Mouse (Mus musculus): ENCODE measurements around the gene Casp8ap2. TPM values are rescaled to one million over a fixed set of nuclear protein-coding genes. Genes with fewer than 3 reads are reported as not detected.

Gene Casp8ap2
- polyA plus RNA-seq, 1 experiment from 2014 or later: 42.0 TPM

- H3K4me3 ChIP-seq (ENCODE audit: low read depth, low read length): no peak overlapping the region
- no peaks in the 10 kb centered on the region for H3K27me3 ChIP-seq (ENCODE audit: control insufficient read depth, insufficient read depth, low read length)
- H3K27ac ChIP-seq (ENCODE audit: low read depth, low read length): no peak overlapping the region
- H3K4me2 ChIP-seq: no peak overlapping the region
- no peak overlapping the region for H3K9ac ChIP-seq (ENCODE audit: low read depth, low read length)
- no peaks in the 10 kb centered on the region for H3K9me3 ChIP-seq (replicated peaks; ENCODE audit: control insufficient read depth, low read length)
- 66% methylated on average over 5 of the region's 5 CpGs for WGBS (ENCODE audit: insufficient replicate concordance)
- no peak for ATAC-seq (replicated peaks; ENCODE audit: insufficient number of reproducible peaks, low FRiP score, low TSS enrichment)
- H3K4me1 ChIP-seq (ENCODE audit: control insufficient read depth, insufficient read depth, low read length): no peaks in the 10 kb centered on the region
- peaks cover 11% of the 10 kb centered on the region for H3K36me3 ChIP-seq (ENCODE audit: control insufficient read depth, insufficient read depth, low read length)
These were observed 36.4 kb downstream of the Casp8ap2 start for GRCm38 (mm10) chr4:32651669-32652068.

- 46% methylated on average over 11 of the region's 11 CpGs for WGBS (ENCODE audit: insufficient replicate concordance)
- H3K9ac ChIP-seq (ENCODE audit: low read depth, low read length): peak overlapping the region; percentile 34; the same call in 1 of the 2 replicates
- peaks cover 6% of the 10 kb centered on the region; the same call in 1 of the 2 replicates for H3K36me3 ChIP-seq (ENCODE audit: control insufficient read depth, insufficient read depth, low read length)
- peak overlapping the region; percentile 8; the same call in 1 of the 2 replicates for H3K27ac ChIP-seq (ENCODE audit: low read depth, low read length)
- H3K4me3 ChIP-seq (ENCODE audit: low read depth, low read length): peak overlapping the region; percentile 93
- no peak for ATAC-seq (replicated peaks; ENCODE audit: insufficient number of reproducible peaks, low FRiP score, low TSS enrichment)
- peak overlapping the region; percentile 70 for H3K4me2 ChIP-seq
- H3K4me1 ChIP-seq (ENCODE audit: control insufficient read depth, insufficient read depth, low read length): peaks cover 7% of the 10 kb centered on the region
- no peaks in the 10 kb centered on the region for H3K27me3 ChIP-seq (ENCODE audit: control insufficient read depth, insufficient read depth, low read length)
- H3K9me3 ChIP-seq (replicated peaks; ENCODE audit: control insufficient read depth, low read length): no peaks in the 10 kb centered on the region
These were observed 41.1 kb downstream of the Casp8ap2 start for GRCm38 (mm10) chr4:32656146-32656904.

DNA sequence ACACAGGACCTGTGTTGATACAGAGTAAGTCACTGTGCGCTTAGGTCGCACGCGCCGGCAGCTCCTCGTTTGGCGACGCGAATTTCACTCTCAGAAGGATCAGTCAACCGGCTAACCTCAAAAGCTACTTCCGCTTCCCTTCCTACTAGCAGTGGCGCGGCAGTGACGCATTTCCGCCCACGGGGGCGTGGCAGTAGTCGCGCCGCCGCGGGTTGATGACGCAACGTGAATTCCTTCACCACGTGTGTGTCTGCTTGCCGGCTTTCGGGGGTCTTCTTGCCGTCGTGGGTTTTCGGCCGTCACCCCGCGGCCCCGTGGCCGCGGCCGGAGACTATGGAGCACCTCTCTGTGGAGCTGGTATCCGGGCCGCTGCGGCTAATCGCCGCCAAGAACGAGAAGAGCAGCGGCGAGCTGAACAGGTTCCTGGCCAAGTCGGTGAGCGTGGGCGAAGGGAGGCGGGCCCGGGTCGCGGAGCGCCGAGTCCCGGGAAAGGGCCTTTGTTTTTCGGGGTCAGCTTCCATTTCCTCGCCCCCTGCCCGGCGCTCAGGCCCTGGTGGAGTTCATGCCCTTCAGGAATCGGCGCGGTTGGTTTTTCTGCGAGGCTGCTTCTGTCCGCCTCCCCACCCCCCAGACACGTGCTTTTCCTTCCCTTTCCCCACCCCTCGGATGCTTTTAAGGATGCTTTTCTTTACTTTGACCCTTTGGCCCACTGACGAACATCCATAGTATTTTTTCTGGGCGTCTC lies 41.8 kb downstream of the Casp8ap2 start, which contains the start of gene Mdn1:
TSS of gene Mdn1 (plus strand) at position 202 of the 745 bp plus-strand sequence.
- Histone ChIP-seq H3K4me2 (peak within 1 kb of the TSS; percentile 70), H3K27me3 (ENCODE audit: control insufficient read depth, insufficient read depth, low read length) (no peaks in the 10 kb centered on the region), H3K9me3 (replicated peaks; ENCODE audit: control insufficient read depth, low read length) (no peaks in the 10 kb centered on the region), H3K4me1 (ENCODE audit: control insufficient read depth, insufficient read depth, low read length) (peaks cover 7% of the 10 kb centered on the region), H3K36me3 (ENCODE audit: control insufficient read depth, insufficient read depth, low read length) (peaks cover 6% of the 10 kb centered on the region; the same call in 1 of the 2 replicates), H3K9ac (ENCODE audit: low read depth, low read length) (peak within 1 kb of the TSS; percentile 79), H3K27ac (ENCODE audit: low read depth, low read length) (peak within 1 kb of the TSS; percentile 8; the same call in 1 of the 2 replicates), H3K4me3 (ENCODE audit: low read depth, low read length) (peak within 1 kb of the TSS; percentile 93)
- under 1% methylated on average over 68 of the region's 68 CpGs for WGBS (ENCODE audit: insufficient replicate concordance)
- peak; percentile 78 for ATAC-seq (replicated peaks; ENCODE audit: insufficient number of reproducible peaks, low FRiP score, low TSS enrichment)

GRCm38 (mm10) chr4:32665843-32666242 lies 50.6 kb downstream of the Casp8ap2 start:
- peaks cover 12% of the 10 kb centered on the region; the same call in 1 of the 2 replicates for H3K36me3 ChIP-seq (ENCODE audit: control insufficient read depth, insufficient read depth, low read length)
- WGBS (ENCODE audit: insufficient replicate concordance): 83% methylated on average over 4 of the region's 4 CpGs

GRCm38 (mm10) chr4:32668291-32668690 lies 53.0 kb downstream of the Casp8ap2 start:
- Histone ChIP-seq H3K27ac (ENCODE audit: low read depth, low read length) (no peak overlapping the region), H3K9me3 (replicated peaks; ENCODE audit: control insufficient read depth, low read length) (no peaks in the 10 kb centered on the region), H3K27me3 (ENCODE audit: control insufficient read depth, insufficient read depth, low read length) (no peaks in the 10 kb centered on the region), H3K4me1 (ENCODE audit: control insufficient read depth, insufficient read depth, low read length) (no peaks in the 10 kb centered on the region), H3K4me2 (no peak overlapping the region), H3K9ac (ENCODE audit: low read depth, low read length) (no peak overlapping the region), H3K4me3 (ENCODE audit: low read depth, low read length) (no peak overlapping the region), H3K36me3 (ENCODE audit: control insufficient read depth, insufficient read depth, low read length) (peaks cover 12% of the 10 kb centered on the region; the same call in 1 of the 2 replicates)
- WGBS (ENCODE audit: insufficient replicate concordance): 94% methylated on average over 1 of the region's 1 CpGs
- ATAC-seq (replicated peaks; ENCODE audit: insufficient number of reproducible peaks, low FRiP score, low TSS enrichment): no peak

More at GRCm38 (mm10) chr4:32665843-32666242, 50.6 kb downstream of the Casp8ap2 start:
- Histone ChIP-seq H3K27me3 (ENCODE audit: control insufficient read depth, insufficient read depth, low read length) (no peaks in the 10 kb centered on the region), H3K4me1 (ENCODE audit: control insufficient read depth, insufficient read depth, low read length) (no peaks in the 10 kb centered on the region), H3K27ac (ENCODE audit: low read depth, low read length) (no peak overlapping the region), H3K9me3 (replicated peaks; ENCODE audit: control insufficient read depth, low read length) (no peaks in the 10 kb centered on the region), H3K4me2 (no peak overlapping the region), H3K4me3 (ENCODE audit: low read depth, low read length) (no peak overlapping the region), H3K9ac (ENCODE audit: low read depth, low read length) (no peak overlapping the region)
- ATAC-seq (replicated peaks; ENCODE audit: insufficient number of reproducible peaks, low FRiP score, low TSS enrichment): no peak

DNA sequence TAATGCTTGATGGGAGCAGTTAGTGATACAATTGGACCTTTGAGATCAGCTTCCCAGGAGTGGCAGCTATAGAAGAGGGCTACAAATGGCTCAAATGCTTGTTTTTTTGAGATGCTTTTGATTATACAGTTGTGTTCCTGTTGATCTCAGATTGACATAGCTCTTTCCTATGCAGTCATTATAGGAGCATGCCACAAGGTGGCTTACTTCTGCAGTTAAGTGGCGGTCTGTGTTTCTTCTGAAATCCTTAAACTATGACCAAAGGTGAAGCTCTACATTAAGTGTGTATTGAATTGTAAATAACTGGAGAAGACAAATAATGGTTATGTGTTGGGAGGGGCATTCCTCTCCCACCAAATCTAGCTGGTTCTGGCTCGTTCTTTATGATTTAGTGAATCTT lies 54.6 kb downstream of the Casp8ap2 start:
- H3K27me3 ChIP-seq (ENCODE audit: control insufficient read depth, insufficient read depth, low read length): no peaks in the 10 kb centered on the region
- H3K9me3 ChIP-seq (replicated peaks; ENCODE audit: control insufficient read depth, low read length): no peaks in the 10 kb centered on the region
- no peak overlapping the region for H3K4me3 ChIP-seq (ENCODE audit: low read depth, low read length)
- no peak overlapping the region for H3K27ac ChIP-seq (ENCODE audit: low read depth, low read length)
- ATAC-seq (replicated peaks; ENCODE audit: insufficient number of reproducible peaks, low FRiP score, low TSS enrichment): no peak
- 83% methylated on average over 2 of the region's 2 CpGs for WGBS (ENCODE audit: insufficient replicate concordance)
- no peak overlapping the region for H3K4me2 ChIP-seq
- H3K4me1 ChIP-seq (ENCODE audit: control insufficient read depth, insufficient read depth, low read length): no peaks in the 10 kb centered on the region
- H3K36me3 ChIP-seq (ENCODE audit: control insufficient read depth, insufficient read depth, low read length): peaks cover 11% of the 10 kb centered on the region; the same call in 1 of the 2 replicates
- H3K9ac ChIP-seq (ENCODE audit: low read depth, low read length): no peak overlapping the region

- no peaks in the 10 kb centered on the region for H3K9me3 ChIP-seq (replicated peaks; ENCODE audit: control insufficient read depth, low read length)
- no peaks in the 10 kb centered on the region for H3K4me1 ChIP-seq (ENCODE audit: control insufficient read depth, insufficient read depth, low read length)
- H3K27me3 ChIP-seq (ENCODE audit: control insufficient read depth, insufficient read depth, low read length): no peaks in the 10 kb centered on the region
- no peak overlapping the region for H3K27ac ChIP-seq (ENCODE audit: low read depth, low read length)
- 90% methylated on average over 2 of the region's 2 CpGs for WGBS (ENCODE audit: insufficient replicate concordance)
- ATAC-seq (replicated peaks; ENCODE audit: insufficient number of reproducible peaks, low FRiP score, low TSS enrichment): no peak
- no peak overlapping the region for H3K4me2 ChIP-seq
- no peak overlapping the region for H3K4me3 ChIP-seq (ENCODE audit: low read depth, low read length)
- H3K9ac ChIP-seq (ENCODE audit: low read depth, low read length): no peak overlapping the region
- peaks cover 22% of the 10 kb centered on the region for H3K36me3 ChIP-seq (ENCODE audit: control insufficient read depth, insufficient read depth, low read length)
These were observed 58.8 kb downstream of the Casp8ap2 start for GRCm38 (mm10) chr4:32674025-32674424.

- Histone ChIP-seq H3K4me1 (ENCODE audit: control insufficient read depth, insufficient read depth, low read length) (no peaks in the 10 kb centered on the region), H3K4me2 (no peak overlapping the region), H3K4me3 (ENCODE audit: low read depth, low read length) (no peak overlapping the region), H3K9ac (ENCODE audit: low read depth, low read length) (no peak overlapping the region), H3K27me3 (ENCODE audit: control insufficient read depth, insufficient read depth, low read length) (no peaks in the 10 kb centered on the region), H3K36me3 (ENCODE audit: control insufficient read depth, insufficient read depth, low read length) (peaks cover 25% of the 10 kb centered on the region), H3K27ac (ENCODE audit: low read depth, low read length) (no peak overlapping the region), H3K9me3 (replicated peaks; ENCODE audit: control insufficient read depth, low read length) (no peaks in the 10 kb centered on the region)
- WGBS (ENCODE audit: insufficient replicate concordance): 94% methylated on average over 3 of the region's 3 CpGs
- ATAC-seq (replicated peaks; ENCODE audit: insufficient number of reproducible peaks, low FRiP score, low TSS enrichment): no peak
These were observed 62.2 kb downstream of the Casp8ap2 start for GRCm38 (mm10) chr4:32677471-32677870.

Data from heart, embryonic 11.5 days (tissue).